Mouse (Mus musculus) adrenal gland, adult 2 months (tissue): Measurements from ENCODE around the gene Ago1. TPM values are rescaled to one million over a fixed set of nuclear protein-coding genes. Genes with fewer than 3 reads are reported as not detected.

Source experiments
- DNase-seq: peaks from one replicate; pipeline ENCODE4 v3.0.0; 2021
- polyA plus RNA-seq: library from polyadenylated mRNA; depleted of rRNA; stranded (reverse); fragments of >200 nt; gene quantifications from 2 replicates; pipeline ENCODE4 v1.2.3, GENCODE M21; 2012
- total RNA-seq, 2 experiments: library from RNA; stranded (reverse); gene quantifications; 2 replicates each; pipeline ENCODE4 v1.2.3; 2021

Gene Ago1
- total and polyA plus RNA-seq, 3 experiments = 17.2 to 36.6 (median 28.1) TPM

DNA sequence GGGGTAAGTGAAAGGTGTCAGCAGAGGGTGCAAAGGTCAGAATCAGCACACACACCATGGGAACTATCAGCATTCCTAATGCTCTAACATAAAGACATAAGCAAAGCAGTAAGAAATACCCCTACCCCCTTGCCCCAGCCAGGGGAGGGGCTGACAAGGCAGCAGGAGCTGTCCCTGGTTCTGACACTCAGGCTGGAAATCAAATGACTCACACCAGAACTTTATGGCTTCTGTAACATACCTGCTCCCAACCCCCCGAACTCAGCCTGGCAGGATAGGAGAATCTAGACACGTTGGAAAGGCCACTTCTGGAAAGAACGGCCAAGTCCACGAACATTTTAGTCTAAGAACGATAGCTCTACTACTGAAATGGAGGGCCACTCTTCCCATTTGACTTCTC is 4.6 kb upstream of the Ago1 start:
- no peak for DNase-seq

DNA sequence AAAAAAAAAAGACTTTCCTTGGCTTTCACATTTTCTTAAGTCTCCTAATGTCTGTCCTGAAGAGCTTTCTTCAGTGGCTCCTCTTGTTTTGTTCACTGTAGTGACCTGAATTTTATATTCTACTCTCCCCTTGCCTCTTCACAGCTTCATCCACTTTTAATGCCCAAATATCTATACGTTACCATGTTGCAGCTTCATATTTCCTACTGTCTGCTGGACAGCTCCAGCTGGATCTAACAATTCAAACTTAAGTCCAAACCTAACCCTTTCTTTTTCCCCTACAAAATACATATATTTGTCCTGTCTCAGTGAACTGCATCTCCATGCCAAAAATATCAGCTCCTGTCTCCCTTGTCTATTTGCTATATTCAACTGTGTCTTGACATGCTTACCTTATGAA is 951 bp upstream of the Ago1 start:
- DNase-seq = no peak

DNA sequence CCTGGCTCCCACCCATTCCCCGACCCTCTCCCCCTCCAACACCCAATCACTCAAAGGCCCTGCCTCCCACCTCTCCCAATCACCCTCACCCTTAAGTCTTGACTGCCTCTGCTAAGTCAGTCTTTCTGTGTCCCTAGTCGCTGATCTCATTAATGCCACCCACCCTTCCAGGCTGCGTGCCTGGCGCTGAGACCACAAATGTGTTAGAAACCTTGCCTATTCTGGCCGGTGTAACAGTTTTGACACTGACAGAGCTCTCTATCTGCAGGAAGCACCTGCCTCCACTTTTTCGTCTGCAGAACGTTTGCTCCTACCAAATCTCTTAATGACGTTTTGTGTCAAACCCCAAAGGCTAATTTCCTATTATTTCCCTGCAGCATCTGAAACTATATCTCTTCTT is 542 bp upstream of the Ago1 start:
- no peak for DNase-seq

DNA sequence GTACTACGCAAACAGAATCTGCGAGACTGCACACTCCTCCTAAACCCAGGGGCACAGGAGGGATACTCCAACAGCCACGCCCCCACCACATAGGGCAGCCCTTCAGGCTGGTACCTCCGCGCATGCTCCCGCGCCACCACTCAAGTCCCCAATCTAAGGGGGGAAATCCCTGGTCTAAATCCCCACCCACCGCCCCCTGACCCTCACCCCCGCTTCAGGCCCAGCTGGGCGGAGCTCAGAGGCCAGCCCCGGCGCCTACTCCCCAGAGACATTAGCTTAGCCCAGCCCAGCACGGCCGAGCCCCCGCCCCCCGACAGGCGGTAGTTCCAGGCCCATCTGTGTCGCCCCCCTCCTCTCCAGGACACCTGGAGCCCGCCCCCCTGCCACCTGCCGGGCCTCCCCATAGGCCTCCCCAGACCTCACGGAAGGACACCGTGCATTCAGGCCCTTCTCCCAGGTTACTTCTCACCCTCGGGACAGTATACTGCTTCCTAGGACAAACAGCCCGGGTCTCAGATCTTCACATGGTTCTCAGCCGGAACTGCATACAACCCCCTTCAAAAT is 580 bp downstream of the Ago1 start:
- peak; percentile 78 for DNase-seq

DNA sequence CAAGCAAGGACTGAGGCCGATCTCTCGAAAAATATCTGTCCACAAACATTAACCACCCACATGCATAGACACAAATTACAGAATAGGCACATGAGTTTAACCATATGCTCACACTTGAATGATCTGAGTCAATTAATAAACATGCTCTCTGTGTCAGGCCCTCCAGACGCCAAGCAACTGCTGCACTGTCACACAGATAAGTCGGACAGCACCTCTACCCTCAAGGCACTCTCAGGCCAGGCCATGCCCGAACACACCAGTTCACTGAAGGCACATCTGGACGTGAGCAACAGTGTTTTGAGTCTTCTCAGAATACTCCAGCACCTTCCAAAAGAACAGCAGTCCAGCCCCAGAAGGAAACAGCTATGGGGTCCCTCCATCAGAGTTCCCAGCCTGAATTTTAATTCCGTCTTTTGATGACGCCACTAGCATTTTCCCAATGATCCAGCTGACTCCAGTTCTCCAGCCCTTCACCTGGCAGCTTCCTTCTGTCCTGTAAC is 2.1 kb downstream of the Ago1 start:
- no peak for DNase-seq

DNA sequence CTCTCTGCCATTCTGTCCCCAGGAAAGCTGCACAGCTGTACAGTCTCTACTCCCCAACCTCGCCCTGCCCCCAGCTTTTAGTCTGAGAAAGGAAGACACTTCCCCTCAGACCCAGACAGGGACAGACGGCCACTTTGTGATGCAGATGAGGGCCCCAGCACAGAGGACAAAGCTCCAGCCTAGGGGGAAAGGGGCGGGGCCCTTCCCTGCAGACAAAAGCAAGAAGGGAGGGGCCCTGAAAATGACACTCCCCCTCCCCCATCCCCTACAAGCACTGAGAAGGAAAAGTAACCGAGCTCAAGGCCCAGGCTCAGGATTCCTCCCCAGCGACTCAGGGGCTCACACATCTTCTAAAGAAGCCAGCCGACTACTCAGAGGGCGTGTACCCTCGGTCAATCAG is 2.5 kb downstream of the Ago1 start:
- no peak for DNase-seq

DNA sequence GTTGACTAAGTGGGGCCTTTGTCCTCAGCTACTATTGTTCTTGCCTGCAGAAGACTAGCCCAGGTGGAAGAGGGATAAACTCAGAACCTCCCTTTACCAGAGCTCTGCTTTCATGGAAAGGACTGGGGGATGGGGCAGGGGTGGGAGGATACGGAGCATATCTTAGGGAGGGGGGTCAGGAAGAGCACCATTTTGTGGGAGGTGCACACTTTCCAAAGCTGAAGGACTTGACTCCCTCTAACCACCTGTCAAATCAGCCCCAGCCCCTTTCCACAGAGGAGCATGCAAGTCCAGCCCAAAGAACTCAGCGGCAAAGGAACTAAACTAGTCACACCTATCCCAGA is 3.5 kb downstream of the Ago1 start:
- DNase-seq = no peak

DNA sequence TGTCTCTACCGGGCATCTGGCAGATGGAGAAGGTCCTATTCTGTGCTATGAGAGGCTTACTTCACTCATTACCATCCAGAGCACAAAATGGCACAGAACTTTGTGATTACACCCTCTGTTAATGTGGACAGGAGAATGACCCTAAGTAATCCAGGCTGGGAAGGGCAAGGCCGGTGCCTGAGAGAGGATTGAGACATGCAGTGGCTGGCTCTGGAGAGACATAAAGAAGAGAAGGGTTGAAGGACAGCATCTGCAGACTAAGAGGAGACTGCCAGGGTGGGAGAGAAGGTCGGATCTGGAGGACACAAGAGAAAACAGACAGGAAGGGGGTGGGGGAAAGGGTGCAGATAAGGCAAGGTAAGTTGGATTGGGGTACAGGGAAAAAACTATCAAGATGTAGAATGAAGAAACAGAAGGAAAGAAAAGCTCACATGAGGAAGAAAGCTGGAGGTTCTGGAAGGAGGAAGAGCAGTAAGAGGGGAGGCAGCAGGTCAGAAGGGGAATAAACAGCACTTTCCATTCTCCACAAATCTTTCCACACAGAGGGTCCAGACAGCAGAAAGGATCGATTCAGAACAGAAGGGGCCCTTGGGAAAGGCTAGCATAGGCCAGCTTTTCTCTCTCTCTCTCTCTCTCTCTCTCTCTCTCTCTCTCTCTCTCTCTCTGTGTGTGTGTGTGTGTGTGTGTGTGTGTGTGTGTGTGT is 4.0 kb downstream of the Ago1 start:
- peak; percentile 20 for DNase-seq

DNA sequence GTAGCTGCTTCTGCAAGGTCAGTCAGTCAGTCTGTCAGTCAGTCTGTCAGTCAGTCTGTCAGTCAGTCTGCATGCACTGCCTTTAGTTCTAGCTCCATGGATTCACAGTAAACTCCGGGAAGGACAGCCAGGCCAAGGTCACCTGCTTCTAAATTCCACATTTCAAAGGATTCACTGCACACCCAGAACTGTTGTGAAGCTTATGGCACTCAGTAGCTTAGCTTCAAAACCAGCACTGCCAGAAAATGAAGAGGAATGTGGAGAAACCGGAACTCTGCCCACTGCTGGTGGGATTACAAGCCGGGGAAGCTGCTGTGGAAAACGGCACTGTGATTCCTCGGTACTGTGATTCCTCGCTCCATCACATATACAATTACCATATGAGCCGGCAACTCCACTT is 12.9 kb downstream of the Ago1 start:
- no peak for DNase-seq

DNA sequence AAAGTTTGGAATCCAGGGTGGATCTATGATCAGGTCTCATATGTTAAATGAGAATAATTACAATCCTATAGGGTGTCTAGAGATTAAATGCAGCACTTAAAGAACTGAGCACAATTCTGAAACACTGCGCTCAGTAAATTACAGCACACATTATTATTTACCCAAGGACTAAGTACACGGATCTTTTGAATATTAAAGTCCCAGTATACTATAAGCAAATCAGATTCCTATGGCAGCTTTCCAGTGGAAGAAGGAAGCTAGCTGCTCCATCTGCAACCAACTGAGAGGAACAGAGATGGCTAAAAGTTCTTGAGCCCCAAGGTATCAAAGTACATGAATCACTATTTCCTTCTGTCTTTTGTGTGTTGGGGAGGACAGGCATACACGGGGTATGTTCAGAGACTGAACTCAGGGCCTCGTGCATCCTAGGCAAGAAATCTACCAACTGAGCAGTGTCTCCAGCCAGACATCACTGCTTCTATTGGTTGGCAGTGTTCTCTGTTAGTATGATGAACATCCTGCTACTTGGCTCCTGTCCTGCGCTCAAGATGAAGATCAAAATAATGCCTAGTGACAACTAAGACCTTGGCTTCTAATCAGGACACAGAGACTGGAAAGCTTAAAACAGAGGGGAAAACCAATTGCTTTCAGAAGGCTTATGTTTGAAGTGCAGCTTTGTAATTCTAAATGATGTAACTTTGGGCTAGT is 13.7 kb downstream of the Ago1 start:
- DNase-seq = no peak

DNA sequence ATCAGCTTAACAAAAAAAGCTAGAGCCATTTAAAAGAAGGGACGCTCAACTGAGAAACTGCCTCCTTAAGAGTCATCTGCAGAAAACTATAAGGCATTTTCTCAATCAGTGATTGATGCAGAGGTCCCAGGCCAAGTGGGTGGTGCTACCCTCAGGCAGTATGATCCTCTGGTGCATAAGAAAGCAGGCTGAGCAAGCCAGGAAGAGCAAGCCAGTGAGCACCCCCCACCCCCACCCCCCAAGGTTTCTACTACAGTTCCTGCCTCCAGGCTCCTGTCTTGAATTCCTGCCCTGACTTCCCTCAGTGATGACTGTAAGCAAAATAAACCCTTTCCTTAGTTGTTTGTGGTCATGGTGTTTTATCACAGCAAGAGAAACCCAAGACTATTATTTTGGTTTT is 18.1 kb downstream of the Ago1 start:
- DNase-seq = no peak

DNA sequence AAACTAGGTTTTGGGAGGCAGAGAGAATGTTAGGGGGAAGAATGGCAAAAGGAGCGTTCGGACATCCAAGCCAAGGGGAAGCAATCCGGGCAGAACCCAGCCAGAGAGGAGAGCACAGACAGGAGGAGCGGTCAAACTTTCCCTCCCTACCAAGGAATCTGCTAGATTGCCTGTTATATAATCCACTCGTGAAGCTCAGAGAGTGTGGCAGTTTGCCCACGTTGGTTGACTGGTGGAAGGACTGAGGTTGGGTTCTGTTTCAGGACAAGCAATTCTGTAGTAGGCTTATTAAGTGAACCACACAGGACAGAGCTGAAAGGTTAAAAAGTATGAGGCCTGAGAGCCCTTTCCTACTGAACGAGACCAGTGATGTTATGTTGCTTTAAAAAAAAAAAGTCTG is 21.3 kb downstream of the Ago1 start:
- no peak for DNase-seq

DNA sequence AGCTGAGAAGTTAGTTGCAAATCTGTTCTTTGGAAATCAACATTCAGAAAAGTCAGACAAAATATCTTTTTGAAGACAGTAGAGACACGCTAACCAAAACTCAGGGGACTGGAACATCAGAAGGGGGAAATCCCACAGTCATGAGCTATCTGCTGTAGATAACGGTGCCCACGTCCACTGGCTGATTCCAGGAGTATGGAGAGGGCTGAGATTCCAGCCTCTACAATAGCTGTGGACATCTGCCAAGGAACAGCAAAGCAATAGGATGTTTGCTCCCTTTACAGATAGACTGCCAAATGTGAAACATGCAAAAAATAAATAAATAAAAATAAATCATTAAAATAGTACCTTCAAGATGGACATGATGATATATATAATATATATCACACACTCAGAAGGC is 23.9 kb downstream of the Ago1 start:
- no peak for DNase-seq

DNA sequence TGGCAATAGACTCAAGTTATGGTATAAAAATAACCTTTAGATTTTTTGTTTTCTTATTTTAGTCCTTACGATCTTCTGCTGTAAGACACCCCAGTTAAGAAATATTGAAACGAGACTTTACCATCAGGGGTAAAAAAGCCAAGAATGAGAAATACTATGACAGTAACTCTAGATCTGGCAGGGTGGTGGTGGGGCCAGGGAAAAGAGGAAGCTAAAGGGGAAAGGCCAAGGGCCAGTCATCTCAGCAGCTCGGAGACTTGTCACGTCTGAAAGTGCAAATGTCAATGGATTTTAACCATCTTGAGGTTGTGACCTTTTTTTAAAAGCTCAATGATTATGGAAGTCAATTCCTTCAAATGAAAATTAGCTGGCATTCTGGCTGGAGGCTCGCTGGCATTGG is 30.1 kb downstream of the Ago1 start:
- no peak for DNase-seq

DNA sequence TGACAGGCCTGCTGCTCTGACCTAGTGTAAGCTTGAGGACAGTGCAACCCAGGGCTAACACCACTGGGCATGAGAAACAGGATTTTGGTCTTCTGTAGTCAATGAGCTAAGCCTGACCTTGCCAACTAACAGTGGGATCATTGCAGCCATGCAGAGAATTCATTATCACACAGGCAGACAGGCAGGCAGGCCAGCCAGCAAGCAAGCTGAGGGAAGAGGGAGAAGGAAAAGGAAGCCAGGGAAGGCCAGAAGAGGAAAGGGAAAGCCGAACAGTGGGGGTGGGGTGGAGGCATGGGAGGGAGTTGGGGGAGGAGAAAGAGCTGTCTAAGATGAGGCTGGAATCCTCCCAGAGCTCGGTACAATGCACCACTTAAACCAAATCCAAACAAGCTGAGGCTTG is 32.1 kb downstream of the Ago1 start:
- no peak for DNase-seq

DNA sequence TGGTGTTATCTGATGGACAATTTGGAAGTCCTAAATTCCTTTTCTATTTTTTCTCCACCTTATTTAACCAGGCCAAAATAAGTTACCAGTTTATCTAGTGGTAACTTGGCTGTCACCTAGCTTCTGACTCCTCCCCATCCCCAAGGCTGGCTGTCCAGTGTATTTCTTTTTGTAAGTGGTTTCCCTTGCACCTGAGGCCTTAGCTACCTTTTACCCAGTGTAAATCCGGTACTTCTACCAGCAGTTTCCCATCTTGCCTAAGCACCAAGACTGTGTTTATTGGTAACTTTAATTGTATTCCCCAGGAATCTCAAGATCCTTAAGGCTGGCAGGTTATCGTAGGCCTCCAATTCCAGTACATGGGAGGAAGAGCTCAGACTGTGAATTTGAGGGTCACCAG is 34.3 kb downstream of the Ago1 start:
- DNase-seq = no peak

DNA sequence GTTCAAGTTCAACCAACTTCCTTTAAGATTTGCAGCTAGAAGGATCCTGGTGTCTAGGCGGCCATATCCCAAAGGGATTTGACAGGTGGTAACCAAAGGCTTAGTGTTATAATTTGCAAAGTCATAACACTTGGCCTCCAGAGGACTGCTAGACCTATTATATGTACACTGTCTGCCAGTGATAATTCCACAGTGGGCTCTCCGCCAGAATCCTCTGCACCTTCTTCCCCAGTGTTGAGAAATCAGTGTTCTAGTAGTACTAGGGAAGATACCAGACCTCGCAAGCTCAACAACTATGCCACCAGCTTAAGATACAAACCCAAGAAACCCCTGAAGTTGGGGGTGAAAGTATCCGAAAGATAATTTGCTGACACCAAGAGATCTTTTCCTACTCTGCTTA is 35.2 kb downstream of the Ago1 start:
- no peak for DNase-seq

DNA sequence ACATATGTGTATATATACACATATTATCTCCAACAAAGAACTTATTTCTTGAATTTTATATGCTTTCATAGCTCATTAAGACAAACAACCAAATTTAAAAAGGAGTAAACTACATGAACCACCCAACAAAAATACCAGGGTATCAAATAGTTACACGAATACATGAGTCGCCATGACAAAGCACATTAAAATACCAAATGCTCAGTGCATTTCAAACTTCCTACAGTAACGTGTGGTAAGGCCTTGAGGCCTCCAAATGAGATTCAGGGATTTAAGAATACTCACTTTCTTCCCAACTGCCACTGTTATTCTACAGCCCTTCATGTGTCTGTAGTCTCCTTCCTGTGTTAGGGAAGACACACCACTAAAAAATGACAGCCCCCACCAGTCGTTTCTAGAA is 36.6 kb downstream of the Ago1 start:
- DNase-seq = no peak

DNA sequence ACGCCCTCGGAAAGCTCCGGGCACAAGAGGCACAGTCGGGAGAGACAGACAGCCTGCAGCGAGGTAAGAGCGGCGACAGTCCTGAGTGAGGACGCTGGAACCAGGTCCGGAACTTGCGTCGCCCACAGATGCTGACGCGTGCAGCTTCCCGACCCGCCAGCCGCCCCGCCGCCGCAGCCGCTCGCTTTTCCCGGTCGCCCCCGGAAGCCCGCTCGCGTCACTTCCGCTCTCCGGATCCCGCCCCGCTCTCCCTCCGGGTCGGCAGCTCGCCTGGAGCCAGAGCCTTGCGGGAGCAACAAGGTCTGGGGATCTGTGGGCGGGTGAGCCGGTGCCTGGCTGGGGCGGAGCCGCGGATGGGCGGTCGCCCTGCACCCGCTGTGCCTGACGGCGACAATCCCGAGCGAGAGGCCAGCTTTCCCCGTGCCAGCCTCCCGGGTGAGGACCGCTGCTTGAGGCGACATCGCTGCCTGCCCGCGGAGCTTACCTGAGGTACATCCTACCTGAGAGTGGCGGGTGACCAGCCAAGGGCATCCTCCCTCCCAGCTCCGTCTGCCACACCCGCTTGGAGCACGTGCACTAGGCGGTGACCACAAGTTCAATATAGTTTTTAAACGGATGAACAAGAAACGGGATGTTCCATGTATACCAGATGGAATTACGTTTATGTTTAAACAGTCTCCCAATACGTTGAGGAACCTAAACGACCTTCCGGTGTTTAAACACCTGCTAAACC is 38.9 kb downstream of the Ago1 start, which contains the start of gene Ago3:
Gene Ago3 (minus strand): TSS at position 210 of the 733 bp plus-strand sequence.
- peak; percentile 98 for DNase-seq

DNA sequence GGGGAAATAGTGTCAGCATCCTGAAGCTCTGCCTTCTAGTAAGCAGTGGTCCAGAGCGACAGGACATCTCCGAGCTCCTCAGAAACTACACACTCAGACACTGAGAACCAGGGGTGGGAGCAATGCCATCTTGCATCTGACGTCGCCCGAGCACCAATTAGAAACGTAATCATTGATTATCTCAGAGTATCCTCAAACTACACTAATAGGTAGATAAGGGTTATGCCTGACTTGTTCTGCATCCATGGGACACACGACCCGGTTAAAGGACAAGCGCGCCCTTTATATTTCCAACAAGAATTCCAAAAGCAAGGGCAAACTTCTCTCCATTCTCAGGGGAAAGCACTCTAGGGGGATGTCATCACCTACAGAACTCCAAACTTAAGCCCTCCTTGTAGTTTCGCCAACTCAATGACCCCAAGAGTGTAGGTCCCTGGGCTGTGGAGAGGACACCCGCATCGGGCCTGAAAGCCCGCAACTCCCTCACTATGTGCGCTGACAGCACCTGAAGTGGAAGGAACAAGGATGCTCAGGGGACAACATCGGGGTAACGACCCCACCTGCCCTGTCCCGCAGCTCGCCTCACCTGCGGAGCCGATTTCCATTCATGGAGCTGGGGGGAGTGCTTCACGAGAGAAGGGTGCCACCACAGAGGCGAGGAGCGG is 39.6 kb downstream of the Ago1 start:
- DNase-seq = no peak

DNA sequence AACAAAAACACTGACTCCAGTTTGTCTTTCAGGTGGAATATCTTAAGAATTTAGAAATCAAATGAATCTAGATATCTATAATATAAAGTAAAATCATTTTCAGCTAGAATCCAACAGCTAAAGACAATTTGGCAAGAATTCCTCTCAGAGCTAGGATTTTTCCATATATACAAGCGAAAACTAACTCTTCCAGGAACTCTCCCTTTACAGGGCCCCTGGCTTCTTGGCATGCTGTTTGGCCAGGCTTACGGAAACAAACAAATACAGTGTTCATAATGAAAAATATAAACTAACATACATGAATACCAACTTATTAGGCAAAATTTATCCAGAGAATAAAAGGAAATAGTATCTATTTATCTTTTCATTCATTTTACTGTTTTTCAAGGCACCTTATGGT is 44.5 kb downstream of the Ago1 start:
- DNase-seq = no peak

DNA sequence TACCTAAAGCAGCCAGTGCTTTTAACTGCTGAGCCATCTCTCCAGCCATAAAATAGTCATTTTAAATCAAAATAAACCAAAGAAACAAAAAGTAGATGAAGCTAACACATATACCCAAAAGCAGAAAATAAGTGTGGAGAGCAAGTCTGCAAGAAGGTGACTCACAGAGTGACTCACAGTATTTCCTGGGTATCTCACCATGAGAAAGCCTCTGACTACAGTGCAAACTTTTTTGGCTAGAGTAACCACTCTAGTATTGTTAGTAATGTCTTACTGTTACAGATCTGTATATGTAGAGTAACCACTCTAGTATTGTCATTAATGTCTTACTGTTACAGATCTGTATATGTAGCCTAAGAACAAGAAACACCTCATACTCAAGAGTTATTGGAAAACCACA is 52.7 kb downstream of the Ago1 start:
- peak; percentile 20 for DNase-seq
